Mouse (Mus musculus) embryo, embryonic 11 days (tissue): Measurements from ENCODE around the gene Gm47969.
"Not testable (repeated sequence)": the region's sequence is repeated elsewhere in the genome, so short reads cannot be mapped to it uniquely, and the experiment has no call there.

ENCODE experiments used
- DNase-seq: peaks from one replicate; pipeline ENCODE4 v3.0.0-alpha.2; 2015

Gm47969 gene

DNA sequence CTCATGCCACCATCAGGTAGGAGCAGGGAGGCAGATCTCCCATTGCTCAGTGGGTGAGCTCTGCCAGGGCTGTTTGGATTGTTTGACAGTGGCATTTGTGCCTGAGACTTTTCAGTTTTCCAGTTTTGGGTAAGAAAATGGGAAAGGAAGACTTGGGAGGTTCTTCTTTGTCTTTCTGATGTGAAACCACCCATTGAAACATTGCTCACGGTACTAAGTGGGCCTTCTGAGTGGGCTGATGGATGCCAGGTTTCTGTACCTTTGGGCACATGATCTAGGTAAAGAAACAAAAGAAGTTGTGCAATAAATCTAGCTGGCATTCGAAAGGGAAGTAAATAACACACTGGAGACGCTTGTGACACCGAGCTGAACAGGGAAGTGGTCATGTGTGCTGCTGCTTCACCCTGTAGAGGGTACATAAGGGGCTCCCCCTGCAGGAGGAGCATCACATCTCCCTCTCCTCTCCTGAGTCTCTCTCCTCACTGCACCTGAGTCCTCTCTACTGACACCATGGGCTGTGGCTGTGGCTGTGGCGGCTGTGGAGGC, at the start of gene Gm47969:
Gene Gm47969, plus strand, starts transcription at position 51 of the 546 bp plus-strand sequence.
- DNase-seq: no peak

DNA sequence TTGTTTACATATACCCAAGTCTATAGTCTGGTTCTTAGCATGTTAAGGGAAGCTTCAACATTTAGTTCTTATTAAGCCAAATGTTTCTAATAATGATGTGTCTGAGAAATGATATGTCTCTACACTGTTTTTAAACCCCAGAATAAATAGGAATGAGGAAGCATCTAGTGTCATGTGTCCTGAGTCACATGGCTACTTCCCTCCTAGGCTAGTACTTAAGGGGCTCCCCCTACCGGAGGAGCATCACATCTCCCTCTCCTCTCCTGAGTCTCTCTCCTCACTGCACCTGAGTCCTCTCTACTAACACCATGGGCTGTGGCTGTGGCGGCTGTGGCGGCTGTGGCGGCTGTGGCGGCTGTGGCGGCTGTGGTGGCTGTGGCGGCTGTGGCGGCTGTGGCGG, 44.4 kb upstream of the Gm47969 start, which contains the start of gene Gm47959:
Gene Gm47959, plus strand, starts transcription at position 243 of the 400 bp plus-strand sequence.
- not testable (repeated sequence) for DNase-seq

DNA sequence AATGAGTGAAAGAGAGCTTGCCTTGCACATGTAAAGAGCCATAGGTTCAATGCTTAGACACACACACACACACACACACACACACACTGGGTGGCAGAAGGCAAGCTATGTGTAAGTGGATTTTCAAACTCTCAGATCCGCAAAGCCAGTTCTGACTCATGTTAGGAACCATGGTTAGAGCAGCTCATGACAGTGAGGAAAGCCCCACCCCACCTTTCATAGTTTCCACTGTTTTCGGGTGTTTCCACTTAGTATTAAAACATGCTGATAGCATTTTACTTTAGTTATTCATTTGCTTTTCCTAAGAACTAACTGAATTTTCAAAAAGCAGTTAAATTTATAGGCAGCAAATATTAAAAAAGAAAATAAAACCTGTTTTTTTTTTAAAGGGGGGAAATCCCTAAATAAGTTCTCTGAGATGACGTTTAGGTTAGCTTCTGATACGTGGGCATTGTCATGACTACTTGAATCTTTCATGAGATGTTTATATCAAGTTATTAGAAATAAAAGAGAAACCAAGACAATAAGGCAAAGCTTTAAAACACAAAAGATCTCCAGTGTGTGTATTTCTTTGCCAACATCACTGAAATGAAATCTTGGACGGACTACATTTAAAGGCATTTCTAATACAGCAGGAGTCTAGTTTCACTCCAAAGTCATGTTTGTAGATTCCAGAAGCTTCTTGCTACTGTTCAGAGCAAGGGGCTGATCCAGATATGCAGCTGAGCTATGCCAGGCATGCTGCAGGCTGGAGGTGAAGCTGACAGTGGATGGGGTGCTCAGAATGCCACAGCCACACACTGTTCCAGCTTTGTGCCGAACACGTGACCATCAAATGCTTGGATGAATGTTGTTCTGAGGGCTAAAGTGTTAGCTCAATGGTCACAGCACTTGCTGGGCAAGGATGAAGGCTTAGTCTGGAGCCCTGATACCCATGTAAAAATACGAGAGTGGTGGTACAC, 38.2 kb upstream of the Gm47969 start:
- no peak for DNase-seq

DNA sequence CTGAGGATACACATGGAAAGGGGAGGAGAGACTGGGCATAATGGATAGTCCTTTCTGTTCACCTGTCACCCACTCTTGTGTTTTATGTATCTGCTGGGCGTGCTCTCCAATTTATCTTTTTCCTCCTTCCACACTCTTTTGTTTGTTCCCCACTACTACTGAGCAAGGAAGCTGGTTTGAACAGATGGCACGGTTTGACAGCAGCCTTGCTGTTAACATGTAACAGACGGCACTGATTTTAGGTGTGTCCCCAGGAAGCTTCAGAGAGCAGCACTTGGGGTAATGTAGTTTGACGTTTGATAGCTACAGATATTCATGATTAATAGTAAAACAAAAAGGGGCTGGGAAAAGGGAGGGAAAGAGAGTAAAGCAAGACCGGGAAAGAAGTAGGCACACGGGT, 37.3 kb upstream of the Gm47969 start:
- DNase-seq: no peak

DNA sequence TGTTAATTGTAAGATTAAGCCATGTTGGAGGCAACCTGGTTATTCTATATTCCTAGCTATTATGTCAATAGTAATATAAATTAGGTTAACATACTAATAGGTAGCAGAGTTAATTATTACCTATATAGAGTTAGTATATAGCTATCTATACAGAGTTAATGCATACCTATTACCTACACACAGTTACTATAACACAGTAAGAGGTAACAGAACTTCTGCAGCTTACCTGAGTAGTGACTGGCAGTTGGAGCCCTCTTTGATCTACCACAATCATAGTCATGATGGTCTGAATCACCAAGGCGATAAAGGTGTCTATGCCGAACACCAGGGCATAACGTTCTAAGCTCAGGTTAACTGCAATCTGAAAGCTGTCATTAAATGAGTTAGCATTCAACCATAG, 30.3 kb upstream of the Gm47969 start:
- no peak for DNase-seq

DNA sequence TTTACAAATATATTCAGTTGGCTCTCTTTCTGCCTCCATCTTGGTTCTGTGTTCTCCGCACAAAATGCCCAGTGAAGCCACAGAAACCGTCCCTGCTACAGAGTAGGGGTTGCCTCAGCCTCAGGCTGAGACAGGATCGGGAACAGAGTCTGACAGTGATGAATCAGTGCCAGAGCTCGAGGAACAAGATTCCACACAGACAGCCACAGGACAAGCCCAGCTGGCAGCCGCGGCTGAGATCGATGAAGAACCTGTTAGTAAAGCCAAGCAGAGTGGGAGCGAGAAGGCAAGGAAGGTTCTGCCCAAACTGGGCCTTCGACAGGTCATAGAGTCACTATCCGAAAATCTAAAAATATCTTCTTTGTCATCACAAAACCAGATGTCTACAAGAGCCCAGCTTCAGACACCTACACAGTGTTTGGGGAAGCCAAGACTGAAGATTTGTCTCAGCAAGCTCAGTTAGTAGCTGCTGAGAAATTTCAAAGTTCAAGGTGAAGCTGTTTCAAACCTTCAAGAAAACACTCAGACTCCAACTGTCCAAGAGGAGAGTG, 29.3 kb upstream of the Gm47969 start:
- DNase-seq: no peak

DNA sequence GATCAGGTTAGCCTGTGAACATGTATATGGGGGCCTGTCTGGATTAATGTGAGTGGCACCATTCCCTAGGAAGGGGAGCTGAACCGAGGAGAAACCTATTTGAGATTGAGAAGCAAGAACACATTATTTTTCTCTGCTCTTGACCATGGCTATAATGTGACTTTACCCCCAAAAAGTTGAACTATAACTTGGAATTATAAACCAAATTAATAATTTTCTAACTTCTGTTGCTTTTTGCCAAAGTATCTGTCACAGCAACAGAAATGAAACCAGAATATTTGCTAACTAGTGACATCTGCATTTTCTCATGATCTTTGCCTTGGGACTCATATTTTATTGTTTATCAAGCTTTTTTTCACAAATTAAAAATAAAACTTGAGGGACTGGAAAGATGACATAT, 28.2 kb upstream of the Gm47969 start:
- DNase-seq: no peak

DNA sequence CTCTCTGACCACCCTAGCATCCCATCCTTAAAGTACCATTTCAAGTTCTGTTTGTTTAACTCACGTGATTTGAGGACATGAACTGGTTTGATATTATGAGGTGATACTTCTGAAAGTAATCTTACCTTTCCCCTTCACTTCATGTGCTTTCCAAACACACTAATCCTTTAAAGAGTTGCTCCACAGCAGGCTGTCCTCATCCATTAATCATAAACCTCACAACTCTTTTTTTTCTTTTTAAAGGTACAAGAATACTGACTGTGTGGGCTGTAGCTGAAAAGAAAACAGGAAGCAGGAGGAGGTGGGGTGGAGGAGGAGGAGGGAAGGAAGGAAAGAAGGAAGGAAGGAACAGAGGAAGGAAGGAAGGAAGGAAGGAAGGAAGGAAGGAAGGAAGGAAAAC, 12.8 kb upstream of the Gm47969 start:
- no peak for DNase-seq

DNA sequence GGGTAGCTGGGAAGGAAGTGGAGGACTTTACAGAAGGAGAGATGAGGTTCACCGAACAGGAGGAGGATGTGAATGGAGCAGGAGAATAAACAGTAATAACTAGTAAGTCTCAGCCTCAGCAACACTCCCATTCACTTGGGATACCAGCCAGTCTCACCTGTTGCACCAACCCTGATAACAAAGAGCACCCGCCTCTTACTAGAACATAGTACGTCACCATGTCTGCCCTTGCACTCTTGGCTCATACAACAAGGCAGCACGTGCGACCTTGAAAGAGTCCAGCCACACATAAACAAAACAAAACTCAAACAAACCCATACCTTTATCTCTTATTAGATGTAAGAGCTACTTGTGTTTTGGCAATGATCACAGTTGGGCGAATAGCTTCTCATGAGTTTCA, 12.2 kb upstream of the Gm47969 start:
- DNase-seq: no peak

DNA sequence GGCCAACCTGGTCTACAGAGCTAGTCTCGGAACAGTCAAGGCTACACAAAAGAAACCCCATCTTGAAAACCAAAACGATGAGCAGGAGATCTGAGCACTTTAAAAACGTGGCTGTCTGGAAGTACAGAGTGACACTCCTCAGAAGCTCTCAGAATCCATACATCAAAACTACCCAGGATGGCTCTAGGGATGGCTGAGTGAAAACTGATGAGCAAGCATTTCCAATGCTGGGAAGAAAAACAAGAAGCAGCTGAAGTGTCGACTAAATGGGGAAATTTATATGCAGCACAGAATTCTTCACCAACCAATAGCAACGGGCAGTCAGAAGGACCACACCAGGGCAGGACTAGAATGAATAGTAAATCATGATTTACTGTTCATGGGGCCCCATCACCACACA, 10.2 kb upstream of the Gm47969 start:
- DNase-seq: no peak

DNA sequence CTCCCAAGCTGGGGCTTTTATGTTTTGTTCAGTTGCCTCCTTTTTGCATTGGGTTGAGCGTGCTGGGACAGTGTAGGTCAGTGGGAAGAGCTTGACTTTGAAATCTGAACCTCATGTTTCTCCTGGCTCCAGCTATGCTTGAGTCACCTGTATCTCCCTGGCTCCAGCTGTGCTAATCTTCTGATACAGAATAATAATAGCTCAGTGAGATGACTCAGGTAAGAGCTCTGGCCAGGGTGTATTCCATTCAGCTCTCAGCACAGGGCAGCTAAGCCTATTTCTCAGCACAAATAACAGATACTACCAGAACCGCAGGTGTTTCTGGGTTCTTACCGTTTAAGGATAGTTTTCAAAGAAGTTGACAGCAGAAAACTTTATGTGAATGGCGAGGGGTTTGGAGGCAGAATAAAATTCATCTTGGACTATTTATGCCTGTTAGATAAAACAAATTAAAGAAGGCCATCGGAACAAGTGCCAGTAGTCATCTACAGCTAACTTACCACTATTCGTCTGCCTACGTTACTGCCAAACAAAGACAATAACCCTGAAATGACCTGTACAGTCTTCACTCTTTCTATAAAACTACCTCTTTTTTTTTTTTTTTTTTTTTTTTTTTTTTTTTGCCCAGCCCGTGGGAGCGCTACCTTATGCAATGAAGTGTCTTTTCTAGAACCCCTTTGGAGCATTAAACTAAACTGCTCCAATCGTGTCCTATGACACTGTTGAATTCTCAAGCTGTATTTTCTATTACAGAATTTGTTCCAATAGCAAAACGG, 7.7 kb upstream of the Gm47969 start:
- no peak for DNase-seq

DNA sequence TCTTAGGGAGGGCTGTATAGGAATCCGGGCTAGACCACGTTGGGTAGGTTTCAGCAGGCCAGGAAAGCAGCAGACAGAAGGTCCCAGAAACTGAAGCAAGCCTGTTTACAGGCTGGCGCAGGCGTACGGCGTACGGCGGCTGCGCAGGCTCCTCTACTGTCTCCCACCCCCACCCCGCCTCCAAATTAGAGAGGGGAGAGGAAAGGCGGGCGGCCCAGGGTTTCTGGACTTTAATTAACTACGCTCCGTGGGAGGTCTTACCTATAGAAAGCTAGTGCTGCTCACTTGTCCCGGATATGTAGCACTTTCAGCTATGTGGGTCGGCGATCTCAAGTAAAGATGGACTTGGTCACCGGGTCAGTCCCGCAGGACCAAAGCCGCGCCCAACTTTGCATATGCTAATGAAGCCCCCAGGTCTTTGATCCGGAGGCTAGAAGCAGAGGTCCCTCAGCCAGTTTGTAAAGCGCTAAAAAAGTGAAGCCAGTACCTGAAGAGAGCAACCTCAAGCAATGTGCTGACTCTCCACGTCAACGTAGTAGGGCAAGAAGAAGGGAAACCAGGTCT, 6.5 kb upstream of the Gm47969 start, which contains the start of gene Slc19a3:
Gene Slc19a3, minus strand, starts transcription at position 340 of the 564 bp plus-strand sequence.
- DNase-seq: peak; percentile 77

DNA sequence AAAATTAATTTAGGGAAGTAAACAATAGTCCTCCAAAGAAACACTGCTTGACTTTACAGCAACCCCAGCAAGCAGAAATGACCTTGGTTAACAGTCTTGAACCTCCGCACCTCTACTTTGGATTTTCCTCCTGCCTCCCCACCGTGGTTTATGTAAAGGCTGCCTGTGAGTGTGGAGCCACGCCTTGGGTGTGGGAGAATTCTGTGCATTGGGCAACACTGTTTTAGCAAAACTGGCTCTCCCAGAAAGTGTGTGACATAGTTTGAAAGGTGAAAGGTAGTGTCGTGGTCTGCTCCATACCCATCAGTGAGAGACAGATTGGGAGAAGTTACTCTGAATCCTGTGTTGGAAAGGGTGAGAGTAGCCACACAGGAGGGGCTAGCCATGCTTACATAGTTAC, 5.7 kb upstream of the Gm47969 start:
- no peak for DNase-seq

DNA sequence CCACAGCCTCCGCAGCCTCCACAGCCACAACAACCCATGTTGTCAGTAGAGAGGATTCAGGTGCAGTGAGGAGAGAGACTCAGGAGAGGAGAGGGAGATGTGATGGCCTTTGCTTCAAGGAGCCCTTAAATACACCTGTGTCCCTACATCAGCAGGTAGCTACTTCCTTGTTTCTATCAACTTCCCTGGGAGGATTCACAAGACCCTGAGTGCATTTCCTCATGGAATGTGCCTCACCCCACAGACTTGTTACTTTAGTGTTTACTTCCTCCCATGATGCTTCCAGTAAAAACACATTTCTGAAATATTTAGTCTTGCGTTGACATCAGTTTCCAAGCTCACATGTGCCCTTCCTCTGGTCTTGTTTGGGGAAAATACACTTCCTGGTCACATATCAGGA, 2.4 kb upstream of the Gm47969 start, which contains the start of gene Krtap28-10:
Gene Krtap28-10, minus strand, starts transcription at position 101 of the 400 bp plus-strand sequence.
- DNase-seq: no peak

DNA sequence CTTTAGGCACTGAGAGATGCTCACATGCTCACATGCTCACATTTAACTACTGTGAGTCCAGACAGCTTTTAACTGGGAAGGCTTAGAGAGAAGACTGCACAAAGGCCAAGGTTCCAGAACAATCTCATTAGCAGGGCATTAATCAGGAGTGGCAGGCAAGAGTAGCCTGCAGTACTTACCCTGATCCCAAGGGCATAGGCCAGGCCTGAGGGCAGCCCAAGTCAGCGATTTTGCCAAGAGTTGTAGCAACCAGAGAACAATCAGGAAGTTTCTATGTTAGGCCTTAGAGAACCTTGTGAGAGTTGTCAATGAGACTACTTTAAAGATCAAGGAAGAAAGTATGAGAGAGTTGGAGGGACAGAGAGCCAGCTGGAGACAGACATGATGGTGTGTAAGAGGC, 13.7 kb downstream of the Gm47969 start:
- DNase-seq: no peak

DNA sequence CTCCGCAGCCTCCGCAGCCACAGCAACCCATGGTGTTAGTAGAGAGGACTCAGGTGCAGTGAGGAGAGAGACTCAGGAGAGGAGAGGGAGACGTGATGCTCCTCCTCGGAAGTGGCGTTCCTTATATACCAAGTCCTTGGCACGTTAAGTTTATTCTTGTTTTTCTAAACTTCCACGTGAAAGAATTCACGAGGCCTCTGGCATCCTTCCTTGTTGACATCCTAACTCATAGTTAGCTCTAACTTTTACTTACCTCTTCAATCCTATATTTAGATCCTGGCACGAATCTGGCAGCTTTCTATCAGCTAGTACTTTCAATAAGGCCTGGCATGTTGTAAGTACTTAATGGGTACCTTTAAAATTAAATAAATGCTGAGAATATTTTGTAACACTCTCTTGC, 14.5 kb downstream of the Gm47969 start, which contains the start of gene A030005K14Rik:
Gene A030005K14Rik, minus strand, starts transcription at position 101 of the 400 bp plus-strand sequence.
- DNase-seq: no peak

DNA sequence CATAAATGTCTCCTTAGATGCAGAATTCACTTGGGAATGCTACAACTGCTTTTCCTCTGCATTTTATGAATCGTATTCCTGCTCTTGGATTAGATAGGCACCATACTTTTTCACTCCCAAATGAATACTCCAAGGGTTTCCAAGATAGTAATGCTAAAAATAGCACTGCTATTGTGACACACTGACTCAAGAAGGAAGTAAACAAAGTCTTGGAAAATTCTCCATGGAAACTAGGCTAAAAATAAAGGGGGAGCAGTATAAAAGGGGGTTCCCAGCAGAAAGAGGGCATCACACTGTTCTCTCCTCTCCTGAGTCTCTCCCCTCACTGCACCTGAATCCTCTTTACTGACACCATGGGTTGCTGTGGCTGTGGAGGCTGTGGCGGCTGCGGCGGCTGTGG, 15.9 kb downstream of the Gm47969 start, which contains the start of gene Krtap28-13:
Gene Krtap28-13, plus strand, starts transcription at position 288 of the 400 bp plus-strand sequence.
- DNase-seq: no peak

DNA sequence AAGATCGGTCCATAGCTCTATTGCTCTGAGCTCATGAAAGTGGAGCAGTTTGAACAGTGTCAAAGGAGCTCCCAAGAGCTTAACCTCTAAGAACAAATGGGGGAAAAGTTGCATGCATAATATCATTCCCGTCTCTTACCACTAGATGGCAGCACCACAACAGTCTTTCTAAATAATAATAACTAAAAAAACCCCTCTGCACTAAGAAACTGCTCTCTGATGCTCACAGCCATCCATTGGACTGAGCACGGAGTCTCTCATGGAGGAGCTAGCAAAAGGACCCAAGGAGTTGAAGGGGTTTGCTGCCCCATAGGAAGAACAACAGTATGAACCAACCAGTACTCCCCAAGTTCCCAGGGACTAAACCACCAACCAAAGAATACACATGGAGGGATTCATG, 20.1 kb downstream of the Gm47969 start:
- peak; percentile 56 for DNase-seq

DNA sequence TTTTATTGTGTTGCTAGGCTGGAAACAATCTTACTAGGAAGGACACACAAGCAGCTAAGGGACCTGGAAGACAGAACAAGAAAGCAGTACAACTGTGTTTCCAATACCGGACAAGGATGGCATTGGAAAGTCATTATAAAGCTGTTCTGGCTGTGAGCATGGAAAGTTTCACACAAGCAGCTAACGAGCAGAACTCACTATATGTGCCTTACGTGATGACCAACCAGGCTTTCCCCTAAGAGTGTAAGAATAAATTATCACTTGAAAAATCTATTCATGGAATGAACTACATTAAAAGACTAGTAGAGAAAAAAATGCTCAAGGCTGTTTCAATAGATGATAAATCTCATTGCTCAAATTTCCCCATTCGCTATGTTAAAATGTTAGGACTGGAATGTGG, 21.8 kb downstream of the Gm47969 start:
- no peak for DNase-seq

DNA sequence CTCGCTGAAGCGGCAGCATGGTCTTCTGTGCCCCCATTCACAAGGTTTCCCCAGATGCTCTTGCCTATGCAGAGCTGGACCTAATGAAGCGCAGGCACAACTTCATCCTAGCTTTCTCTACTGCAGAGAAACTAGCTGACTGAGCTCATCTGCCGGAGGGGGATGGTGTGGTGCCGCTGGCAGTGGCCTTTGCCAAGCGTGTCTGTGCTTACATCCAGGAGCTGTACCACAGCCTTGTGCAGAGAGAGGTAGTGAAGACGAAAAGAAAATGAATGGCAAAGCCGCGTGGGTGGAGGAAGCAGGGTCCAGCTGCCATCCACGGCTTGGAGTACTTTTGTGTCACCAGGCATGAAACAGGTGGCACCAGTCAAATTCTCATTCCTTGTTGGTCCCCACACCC, 22.5 kb downstream of the Gm47969 start:
- DNase-seq: no peak

DNA sequence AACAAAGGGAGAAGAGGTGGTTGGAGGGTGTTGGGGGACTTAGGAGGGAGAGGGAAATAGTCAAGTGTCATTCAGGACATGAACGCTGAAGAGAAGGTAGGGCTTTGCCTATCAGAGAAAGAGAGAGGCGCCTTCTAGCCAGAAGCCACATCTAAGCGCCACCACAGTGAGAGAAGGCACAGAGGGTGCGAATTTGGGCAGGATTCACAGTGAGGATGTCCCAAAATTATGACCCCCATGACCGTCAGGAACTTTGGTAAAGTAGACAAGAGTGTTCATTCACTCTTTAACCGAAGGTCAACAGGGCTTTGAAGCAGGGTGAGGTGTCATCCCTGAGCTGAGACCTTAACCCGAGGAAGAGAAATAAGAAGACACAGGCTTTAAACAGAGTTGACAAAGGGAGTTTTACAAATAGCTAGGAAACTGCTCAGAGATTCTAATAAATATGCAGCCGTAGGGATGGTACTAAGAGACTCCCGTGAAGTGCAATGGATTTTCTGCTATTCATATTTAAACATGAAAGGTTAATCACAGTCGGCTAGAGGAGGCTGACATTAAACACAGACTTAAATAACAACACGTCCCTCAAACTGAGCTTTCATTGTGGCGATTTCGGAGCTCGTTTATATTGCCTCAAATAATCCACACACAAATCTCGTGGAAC, 30.9 kb downstream of the Gm47969 start:
- no peak for DNase-seq
